Mouse (Mus musculus): ENCODE data around the gene Ube2e2. TPM values are rescaled to one million over a fixed set of nuclear protein-coding genes. Genes with fewer than 3 reads are reported as not detected.
"Not testable (repeated sequence)": the region's sequence is repeated elsewhere in the genome, so short reads cannot be mapped to it uniquely, and the experiment has no call there.

The Ube2e2 gene
- polyA plus RNA-seq, 1 experiment from 2014 or later = 6.5 TPM

DNA sequence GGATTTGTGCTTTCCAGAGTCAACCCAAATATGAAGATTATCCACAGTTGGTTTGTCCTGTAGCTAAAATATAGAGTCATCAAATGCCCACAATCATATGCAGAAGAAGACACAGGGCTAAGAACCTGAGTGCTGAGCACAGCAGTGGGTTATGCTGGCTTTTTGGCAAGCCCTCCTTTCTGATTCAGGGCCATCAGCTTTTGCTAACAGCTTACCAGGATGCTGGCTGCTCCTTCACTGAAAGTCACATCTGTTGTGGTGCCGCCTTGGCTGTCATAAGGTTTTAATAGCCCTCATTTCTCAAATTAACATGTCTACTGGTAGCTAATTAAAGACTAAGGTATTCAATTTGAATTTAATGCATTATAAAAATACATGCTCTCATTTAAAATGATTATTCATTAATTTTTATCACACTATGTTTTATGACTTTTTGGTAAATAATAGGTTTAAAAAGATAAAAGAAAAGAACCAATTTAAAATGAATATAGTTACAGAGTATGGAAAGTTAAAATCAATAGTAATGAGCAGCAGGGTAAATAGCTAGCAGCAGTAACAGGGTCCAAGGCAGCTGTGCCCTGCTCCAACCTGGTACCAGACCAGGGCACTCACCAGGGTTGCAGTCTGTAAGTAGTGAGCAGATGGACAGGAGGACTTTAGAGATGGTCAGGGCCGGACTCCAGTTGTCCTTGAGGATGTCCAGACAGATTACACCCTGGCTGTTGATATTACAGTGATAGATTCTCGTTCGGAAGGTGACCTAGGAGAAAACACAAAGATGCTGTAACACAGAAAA is 307.6 kb downstream of the Ube2e2 start:
- DNase-seq = no peak
- no peak for ATAC-seq (ENCODE audit: low read depth)
- no peaks in the 10 kb centered on the region for H3K27me3 ChIP-seq
- no peak overlapping the region for H3K27ac ChIP-seq
- no peak overlapping the region for H3K4me2 ChIP-seq
- H3K4me1 ChIP-seq (replicated peaks) = no peaks in the 10 kb centered on the region
- H3K4me3 ChIP-seq (replicated peaks) = no peak overlapping the region
- no peaks in the 10 kb centered on the region for H3K36me3 ChIP-seq
- H3K9ac ChIP-seq = no peak overlapping the region
- H3K9me3 ChIP-seq (replicated peaks) = no peaks in the 10 kb centered on the region
- WGBS (ENCODE audit: insufficient replicate concordance) = 48% methylated on average over 4 of the region's 4 CpGs

DNA sequence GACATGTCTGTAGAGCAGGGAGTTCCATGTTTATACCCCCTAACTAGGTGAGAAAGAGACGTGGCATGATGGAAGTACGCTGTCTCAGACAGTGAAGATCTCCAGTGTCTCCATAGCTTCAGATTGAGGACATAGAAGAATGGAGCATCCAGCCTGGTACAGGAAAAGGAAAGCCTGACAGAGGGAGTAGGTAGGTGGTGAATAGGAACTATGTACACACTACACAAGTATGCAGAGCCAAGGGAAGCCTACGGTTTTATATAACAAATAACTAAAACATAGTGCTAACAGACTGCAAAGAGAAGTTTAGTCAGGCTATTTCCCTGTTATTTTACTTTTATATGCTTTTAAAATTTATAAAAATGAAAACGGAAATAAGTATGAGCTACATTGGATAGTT is 312.3 kb downstream of the Ube2e2 start:
- ATAC-seq (ENCODE audit: low read depth) (no peak), DNase-seq (no peak)
- WGBS (ENCODE audit: insufficient replicate concordance) = 59% methylated on average over 4 of the region's 4 CpGs
- Histone ChIP-seq H3K36me3 (no peaks in the 10 kb centered on the region), H3K27ac (no peak overlapping the region), H3K27me3 (no peaks in the 10 kb centered on the region), H3K4me2 (no peak overlapping the region), H3K9me3 (replicated peaks) (no peaks in the 10 kb centered on the region), H3K9ac (no peak overlapping the region), H3K4me3 (replicated peaks) (no peak overlapping the region), H3K4me1 (replicated peaks) (no peaks in the 10 kb centered on the region)

DNA sequence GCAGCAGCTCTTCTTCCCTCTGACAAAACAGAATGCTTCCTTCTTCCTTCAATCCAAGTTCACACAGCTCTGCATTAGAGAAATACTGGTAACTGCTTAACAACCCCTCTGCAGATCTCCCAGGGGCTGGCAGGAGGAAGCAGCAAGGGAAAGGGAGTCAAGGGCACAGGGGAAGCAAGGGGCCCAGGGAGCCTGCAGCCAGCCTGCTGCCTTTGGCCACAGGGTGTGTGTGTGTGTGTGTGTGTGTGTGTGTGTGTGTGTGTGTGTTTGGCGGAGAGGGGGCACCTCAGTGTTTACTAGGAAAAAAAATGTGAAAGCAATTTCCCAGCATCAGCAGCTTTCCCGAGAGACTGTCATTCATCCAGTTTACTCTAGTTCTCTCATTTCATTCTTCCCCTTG is 319.3 kb downstream of the Ube2e2 start:
- no peak overlapping the region for H3K27ac ChIP-seq
- H3K4me3 ChIP-seq (replicated peaks) = no peak overlapping the region
- H3K4me1 ChIP-seq (replicated peaks) = no peaks in the 10 kb centered on the region
- no peaks in the 10 kb centered on the region for H3K27me3 ChIP-seq
- no peak for ATAC-seq (ENCODE audit: low read depth)
- H3K4me2 ChIP-seq = no peak overlapping the region
- no peak overlapping the region for H3K9ac ChIP-seq
- DNase-seq = no peak
- 31% methylated on average over 2 of the region's 2 CpGs for WGBS (ENCODE audit: insufficient replicate concordance)
- no peaks in the 10 kb centered on the region for H3K36me3 ChIP-seq
- H3K9me3 ChIP-seq (replicated peaks) = no peaks in the 10 kb centered on the region

DNA sequence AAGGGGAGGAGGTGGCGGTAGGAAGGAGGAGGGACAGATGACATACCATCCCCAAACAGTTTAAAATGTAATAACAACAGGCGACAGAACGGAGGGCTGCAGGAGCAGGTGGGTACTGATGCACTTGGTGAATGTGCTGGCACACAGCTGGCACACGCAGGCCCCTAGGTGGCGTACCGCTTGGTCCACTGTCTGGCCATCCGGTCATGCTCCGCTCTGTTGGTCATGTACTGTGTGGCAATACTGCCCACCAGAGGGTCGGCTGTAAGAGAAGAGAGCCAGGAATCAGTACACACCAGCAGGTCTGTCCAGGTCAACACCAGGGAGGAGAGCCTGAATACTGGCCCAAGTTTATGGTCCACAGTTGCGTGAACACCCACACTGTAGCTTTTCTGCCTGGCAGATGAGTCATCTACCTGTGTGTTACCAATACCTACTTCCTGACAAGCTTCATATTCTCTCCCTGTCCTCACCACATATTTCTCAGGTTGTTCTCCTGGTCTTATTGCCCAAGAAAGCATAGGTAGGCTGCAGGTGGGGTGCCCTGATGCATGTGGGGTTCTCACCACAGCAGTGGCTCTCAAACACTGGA is 319.8 kb downstream of the Ube2e2 start:
- ATAC-seq (ENCODE audit: low read depth) = no peak

DNA sequence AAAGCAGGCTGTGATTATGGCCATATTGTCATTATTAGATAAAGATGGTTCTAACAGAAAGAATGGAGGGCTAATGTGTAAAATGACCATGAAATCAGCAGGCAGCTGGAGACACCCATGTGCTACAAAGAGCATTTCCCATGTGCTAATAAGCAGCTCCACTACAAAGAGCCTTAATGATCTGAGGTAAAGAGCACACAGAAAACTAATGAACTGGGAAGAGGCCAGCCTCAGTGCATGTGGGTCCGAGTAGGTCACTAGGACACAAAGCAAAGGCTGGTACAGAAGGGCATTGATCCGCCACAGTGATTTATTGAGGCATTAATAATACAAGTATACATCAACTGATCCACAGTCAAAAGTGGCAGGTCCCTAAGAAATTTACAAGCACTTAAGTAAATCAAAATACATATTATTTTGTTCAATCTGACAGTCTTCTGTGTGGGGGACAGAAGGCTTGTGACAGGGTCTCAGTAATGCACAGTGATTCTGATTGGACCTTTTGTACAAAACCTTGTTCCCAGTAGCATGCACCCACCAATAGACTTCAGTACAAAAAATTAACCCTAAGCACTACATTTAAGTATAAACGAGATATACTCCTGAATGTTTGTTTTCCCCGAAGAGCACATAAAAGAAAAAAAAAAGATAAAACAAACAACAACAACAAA is 320.6 kb downstream of the Ube2e2 start:
- DNase-seq (no peak), ATAC-seq (ENCODE audit: low read depth) (no peak)
- Histone ChIP-seq H3K36me3 (no peaks in the 10 kb centered on the region), H3K27ac (no peak overlapping the region), H3K4me3 (replicated peaks) (no peak overlapping the region), H3K4me1 (replicated peaks) (no peaks in the 10 kb centered on the region), H3K9me3 (replicated peaks) (no peaks in the 10 kb centered on the region), H3K4me2 (no peak overlapping the region), H3K27me3 (no peaks in the 10 kb centered on the region), H3K9ac (no peak overlapping the region)
- 62% methylated on average over 4 of the region's 4 CpGs for WGBS (ENCODE audit: insufficient replicate concordance)

More for the DNA sequence above, 319.8 kb downstream of the Ube2e2 start:
- no peak overlapping the region for H3K4me2 ChIP-seq
- H3K4me3 ChIP-seq (replicated peaks) = no peak overlapping the region
- WGBS (ENCODE audit: insufficient replicate concordance) = 74% methylated on average over 10 of the region's 10 CpGs
- no peak for DNase-seq
- H3K9me3 ChIP-seq (replicated peaks) = no peaks in the 10 kb centered on the region
- H3K4me1 ChIP-seq (replicated peaks) = no peaks in the 10 kb centered on the region
- H3K9ac ChIP-seq = no peak overlapping the region
- no peak overlapping the region for H3K27ac ChIP-seq
- no peaks in the 10 kb centered on the region for H3K27me3 ChIP-seq
- no peaks in the 10 kb centered on the region for H3K36me3 ChIP-seq

DNA sequence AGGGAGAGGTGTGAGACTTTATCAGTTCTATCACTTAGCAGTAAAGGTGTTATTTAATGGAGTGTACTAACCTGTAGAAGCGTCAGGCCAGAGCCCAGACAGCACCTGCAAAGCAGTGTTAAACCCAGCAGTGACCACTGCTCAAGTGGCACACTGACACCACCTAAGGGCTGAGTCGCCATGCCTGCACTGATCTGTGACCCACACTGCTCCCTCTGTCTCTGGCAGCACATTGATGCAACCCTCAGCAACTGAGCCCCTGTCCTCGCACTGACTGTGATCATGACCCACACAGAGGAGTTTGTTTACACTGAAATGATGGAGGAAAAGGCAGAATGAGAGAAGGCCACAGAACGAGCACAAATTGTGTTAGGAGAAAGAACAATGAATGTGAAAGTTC is 321.2 kb downstream of the Ube2e2 start:
- H3K36me3 ChIP-seq = no peaks in the 10 kb centered on the region
- H3K27ac ChIP-seq = no peak overlapping the region
- 57% methylated on average over 4 of the region's 4 CpGs for WGBS (ENCODE audit: insufficient replicate concordance)
- no peak overlapping the region for H3K4me3 ChIP-seq (replicated peaks)
- H3K9ac ChIP-seq = no peak overlapping the region
- no peaks in the 10 kb centered on the region for H3K27me3 ChIP-seq
- DNase-seq (no peak), ATAC-seq (ENCODE audit: low read depth) (no peak)
- no peak overlapping the region for H3K4me2 ChIP-seq
- H3K4me1 ChIP-seq (replicated peaks) = no peaks in the 10 kb centered on the region
- no peaks in the 10 kb centered on the region for H3K9me3 ChIP-seq (replicated peaks)

DNA sequence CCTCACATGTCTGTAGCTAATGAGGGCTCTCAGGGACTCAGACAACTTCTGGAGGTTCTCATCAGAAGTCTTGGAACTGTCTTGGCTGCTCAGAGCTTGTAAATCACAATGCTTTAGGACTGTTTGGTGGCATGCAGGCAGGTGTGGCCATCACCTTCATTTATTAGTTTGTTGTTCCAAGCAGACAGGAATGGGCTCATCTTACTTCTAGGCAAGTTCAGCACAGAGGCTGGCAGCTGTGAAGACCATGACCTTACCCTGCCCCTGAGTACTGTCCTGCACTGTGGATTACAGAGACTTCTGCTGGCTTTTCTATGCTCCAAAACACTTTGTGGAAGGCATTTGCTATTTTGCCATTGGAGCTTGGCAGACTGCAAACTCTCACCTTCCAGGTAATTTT is 324.5 kb downstream of the Ube2e2 start:
- no peaks in the 10 kb centered on the region for H3K36me3 ChIP-seq
- H3K9ac ChIP-seq = no peak overlapping the region
- ATAC-seq (ENCODE audit: low read depth) (no peak), DNase-seq (no peak)
- H3K27me3 ChIP-seq = no peaks in the 10 kb centered on the region
- H3K27ac ChIP-seq = no peak overlapping the region
- H3K4me3 ChIP-seq (replicated peaks) = no peak overlapping the region
- H3K4me2 ChIP-seq = no peak overlapping the region
- H3K9me3 ChIP-seq (replicated peaks) = no peaks in the 10 kb centered on the region
- no peaks in the 10 kb centered on the region for H3K4me1 ChIP-seq (replicated peaks)

DNA sequence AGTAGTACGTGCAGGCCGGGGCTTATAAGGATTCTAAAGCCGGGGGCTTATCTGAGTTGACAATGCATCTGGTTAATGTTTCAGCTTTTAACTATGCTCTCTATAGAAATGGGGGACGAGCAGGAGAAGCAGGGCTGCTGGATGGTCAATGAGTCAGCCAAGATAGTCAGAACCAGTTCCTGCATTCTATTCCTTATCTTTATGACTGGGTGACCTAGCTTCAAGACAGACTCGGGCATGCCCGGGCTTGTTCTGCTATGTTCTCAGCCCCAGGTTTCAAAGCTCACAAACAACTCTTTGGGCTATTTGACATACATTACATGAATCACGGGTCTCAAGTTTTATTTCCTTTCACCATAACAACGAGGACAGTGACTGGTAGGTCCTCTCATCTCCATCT is 329.1 kb downstream of the Ube2e2 start:
- H3K27ac ChIP-seq; ATAC-seq (ENCODE audit: low read depth); H3K4me1 ChIP-seq (replicated peaks); H3K36me3 ChIP-seq; DNase-seq; H3K4me3 ChIP-seq (replicated peaks); H3K9ac ChIP-seq; H3K27me3 ChIP-seq; H3K4me2 ChIP-seq; H3K9me3 ChIP-seq (replicated peaks): not testable (repeated sequence)
- 46% methylated on average over 8 of the region's 8 CpGs for WGBS (ENCODE audit: insufficient replicate concordance)

DNA sequence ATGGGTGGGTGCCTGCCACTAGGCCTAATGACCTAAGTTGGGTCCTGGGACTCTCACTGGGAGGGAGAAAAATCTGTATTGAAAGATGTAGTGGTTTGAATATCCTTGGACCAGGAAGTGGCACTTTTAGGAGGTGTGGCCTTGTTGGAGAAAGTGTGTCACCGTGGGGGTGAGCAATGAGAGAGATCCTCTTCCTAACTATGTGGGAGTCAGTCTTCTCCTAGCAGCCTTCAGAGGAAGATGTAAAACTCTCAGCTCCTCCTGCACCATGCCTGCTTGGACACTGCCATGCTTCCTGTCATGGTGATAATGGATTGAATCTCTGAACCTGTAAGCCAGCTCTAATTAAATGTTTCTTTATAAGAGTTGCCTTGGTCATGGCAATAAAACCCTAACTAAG is 338.8 kb downstream of the Ube2e2 start:
- WGBS (ENCODE audit: insufficient replicate concordance) = 46% methylated on average over 1 of the region's 1 CpGs
- Histone ChIP-seq H3K4me2 (no peak overlapping the region), H3K9ac (no peak overlapping the region), H3K4me3 (replicated peaks) (no peak overlapping the region), H3K4me1 (replicated peaks) (no peaks in the 10 kb centered on the region), H3K9me3 (replicated peaks) (no peaks in the 10 kb centered on the region), H3K36me3 (no peaks in the 10 kb centered on the region), H3K27me3 (no peaks in the 10 kb centered on the region), H3K27ac (no peak overlapping the region)
- ATAC-seq (ENCODE audit: low read depth) = no peak
- DNase-seq = no peak

DNA sequence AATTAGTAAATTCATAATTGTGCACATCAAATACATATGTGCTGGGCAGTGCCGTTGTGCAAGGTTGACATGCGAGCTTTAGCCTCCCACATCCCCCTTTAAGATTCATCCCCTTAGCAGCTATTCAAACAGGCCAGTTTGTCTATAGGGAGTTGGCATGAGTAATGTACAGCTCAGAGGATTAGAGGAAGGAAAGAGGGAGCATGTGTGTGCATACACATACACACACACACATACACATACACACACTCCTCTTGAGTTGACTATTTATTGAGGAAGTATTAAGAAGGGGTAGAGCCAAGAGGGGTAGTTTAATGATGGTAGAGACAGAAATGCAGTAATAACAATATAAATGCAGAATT is 339.5 kb downstream of the Ube2e2 start:
- no peak for DNase-seq
- Histone ChIP-seq H3K27ac (no peak overlapping the region), H3K9ac (no peak overlapping the region), H3K9me3 (replicated peaks) (no peaks in the 10 kb centered on the region), H3K27me3 (no peaks in the 10 kb centered on the region), H3K4me1 (replicated peaks) (no peaks in the 10 kb centered on the region), H3K4me2 (no peak overlapping the region), H3K4me3 (replicated peaks) (no peak overlapping the region), H3K36me3 (no peaks in the 10 kb centered on the region)
- 74% methylated on average over 2 of the region's 2 CpGs for WGBS (ENCODE audit: insufficient replicate concordance)
- no peak for ATAC-seq (ENCODE audit: low read depth)

DNA sequence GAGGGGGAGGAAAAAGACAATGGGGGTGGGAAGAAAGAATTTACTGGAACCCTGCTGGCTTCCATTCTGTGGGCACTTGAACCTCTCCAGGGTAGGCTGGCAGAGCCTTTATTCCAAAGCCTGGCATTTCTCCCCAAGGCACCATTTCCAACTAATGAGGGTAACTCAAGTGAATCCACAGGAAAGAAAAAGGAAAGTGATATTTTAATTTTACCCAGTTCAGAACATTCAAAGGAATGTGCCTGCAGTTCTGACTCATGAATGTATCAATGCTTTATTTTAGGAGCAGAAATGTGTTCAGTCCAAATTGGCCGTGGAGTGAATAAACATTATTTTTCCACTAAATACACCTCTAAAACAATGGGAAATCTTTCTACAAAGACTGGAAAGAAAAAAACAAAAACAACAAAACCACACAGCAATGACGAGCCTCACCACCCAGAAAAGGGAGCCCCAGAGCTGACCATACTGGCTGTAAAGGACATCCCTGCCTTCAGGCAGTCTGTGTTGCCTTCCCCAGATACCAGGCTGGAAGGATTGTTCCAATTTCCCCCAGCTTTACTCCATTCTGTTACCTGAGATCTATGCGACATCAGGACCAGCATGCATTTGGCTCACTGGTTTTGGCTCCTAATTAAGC is 340.0 kb downstream of the Ube2e2 start:
- DNase-seq (no peak), ATAC-seq (ENCODE audit: low read depth) (no peak)
- Histone ChIP-seq H3K4me2 (no peak overlapping the region), H3K27ac (no peak overlapping the region), H3K36me3 (no peaks in the 10 kb centered on the region), H3K4me3 (replicated peaks) (no peak overlapping the region), H3K27me3 (no peaks in the 10 kb centered on the region), H3K9ac (no peak overlapping the region), H3K4me1 (replicated peaks) (no peaks in the 10 kb centered on the region), H3K9me3 (replicated peaks) (no peaks in the 10 kb centered on the region)
- 40% methylated on average over 3 of the region's 3 CpGs for WGBS (ENCODE audit: insufficient replicate concordance)
